Mouse (Mus musculus) cortical plate, adult 2 months (tissue): ENCODE results near the gene Clec1b. TPM values are rescaled to one million over a fixed set of nuclear protein-coding genes. Genes with fewer than 3 reads are reported as not detected.

Experiments used
- H3K27ac ChIP-seq: fragments of 200-500 bp; 2 replicates; pipeline ENCODE4 v1.5.1; 2012; ENCODE audit warnings: low read length, control low read depth, inconsistent platforms; ENCODE audit not compliant: insufficient read depth
- H3K4me1 ChIP-seq: fragments of 200-500 bp; 2 replicates; pipeline ENCODE4 v1.6.1; 2011; ENCODE audit warnings: low read length; ENCODE audit not compliant: control insufficient read depth, insufficient read depth
- H3K4me3 ChIP-seq: fragments of 200-500 bp; 2 replicates; pipeline ENCODE4 v1.5.1; 2011; ENCODE audit warnings: mild to moderate bottlenecking, low read length, control low read depth; ENCODE audit not compliant: insufficient read depth
- CTCF ChIP-seq: fragments of 200-500 bp; IDR thresholded peaks from 2 replicates; pipeline ENCODE4 v1.5.1; 2011; ENCODE audit warnings: mild to moderate bottlenecking, control low read depth, low read length; ENCODE audit not compliant: insufficient read depth; ENCODE audit errors: extremely low read depth
- POLR2A ChIP-seq: fragments of 200-500 bp; IDR thresholded peaks from 2 replicates; pipeline ENCODE4 v1.6.1; 2011; ENCODE audit warnings: mild to moderate bottlenecking, low read length, control low read depth; ENCODE audit not compliant: insufficient read depth; ENCODE audit errors: extremely low read depth
- polyA plus RNA-seq: library from polyadenylated mRNA; depleted of rRNA; stranded (reverse); fragments of >200 nt; gene quantifications from 2 replicates; pipeline ENCODE4 v1.2.3, GENCODE M21; 2012; rRNA removed

Clec1b gene
- polyA plus RNA-seq, 1 experiment, result 0.10 TPM

DNA sequence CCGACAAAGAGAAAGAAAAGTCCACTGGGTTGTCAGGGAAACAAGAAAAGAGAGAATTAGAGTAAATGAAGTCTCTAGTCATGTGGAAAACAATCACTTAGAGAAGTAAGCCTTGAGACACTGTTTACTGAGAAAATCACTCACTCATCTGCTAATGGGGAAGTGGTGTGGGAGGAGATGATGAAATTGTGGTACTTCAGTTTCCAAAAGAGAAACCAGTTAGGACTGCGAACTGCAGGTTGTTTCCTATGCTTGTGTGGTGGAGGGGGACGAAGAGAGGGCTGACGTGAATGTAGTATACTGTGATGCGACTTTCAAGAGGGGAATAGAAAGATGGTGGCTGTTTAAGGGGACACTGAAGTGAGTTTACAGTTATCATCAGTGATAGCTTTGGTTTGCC, 37.1 kb downstream of the Clec1b start:
- TF ChIP-seq POLR2A (no peak), CTCF (no peak)
- Histone ChIP-seq H3K27ac (no peak overlapping the region), H3K4me1 (no peaks in the 10 kb centered on the region), H3K4me3 (no peak overlapping the region)

DNA sequence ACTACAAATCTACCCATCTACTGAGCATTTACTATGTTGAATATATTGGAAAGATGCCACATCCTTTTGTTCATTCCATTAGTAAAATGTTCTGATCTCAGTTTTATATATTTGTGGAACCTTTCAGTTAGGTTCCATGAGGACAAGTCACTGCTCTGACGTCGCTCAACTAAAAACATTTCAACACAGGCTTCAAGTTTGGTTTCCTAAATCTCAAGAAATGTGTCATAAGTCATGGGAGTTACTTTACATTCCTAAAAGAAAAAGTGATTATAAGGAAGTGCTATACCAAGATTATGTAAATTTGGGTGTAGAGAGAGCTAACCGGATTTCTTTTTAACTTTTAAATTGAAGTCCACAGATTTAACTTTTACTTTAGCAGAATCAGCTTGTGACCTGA, 38.9 kb downstream of the Clec1b start:
- Histone ChIP-seq H3K4me1 (no peaks in the 10 kb centered on the region), H3K27ac (no peak overlapping the region), H3K4me3 (no peak overlapping the region)
- TF ChIP-seq POLR2A, result no peak
- no peak for TF ChIP-seq CTCF

DNA sequence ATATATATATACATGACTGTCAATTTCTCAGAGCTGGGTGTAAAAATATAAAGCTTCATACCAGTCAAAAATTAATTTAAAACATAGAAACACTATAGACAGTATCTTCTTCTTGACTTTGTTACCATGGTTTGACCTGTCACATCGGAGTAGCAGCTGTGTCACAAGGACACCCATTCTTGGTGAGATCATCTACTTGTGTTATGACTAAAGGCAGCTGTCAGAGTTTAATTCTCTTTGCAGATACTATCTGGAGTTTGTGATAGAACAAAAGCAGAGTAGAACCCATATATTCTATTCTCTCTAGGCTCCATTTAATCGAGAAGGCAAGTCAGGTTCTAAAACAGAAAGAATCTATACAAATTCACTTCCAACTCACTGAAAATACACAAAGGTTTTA, 40.9 kb downstream of the Clec1b start:
- no peak overlapping the region for H3K4me3 ChIP-seq
- TF ChIP-seq CTCF (no peak), POLR2A (no peak)
- no peaks in the 10 kb centered on the region for H3K4me1 ChIP-seq
- H3K27ac ChIP-seq, result no peak overlapping the region

DNA sequence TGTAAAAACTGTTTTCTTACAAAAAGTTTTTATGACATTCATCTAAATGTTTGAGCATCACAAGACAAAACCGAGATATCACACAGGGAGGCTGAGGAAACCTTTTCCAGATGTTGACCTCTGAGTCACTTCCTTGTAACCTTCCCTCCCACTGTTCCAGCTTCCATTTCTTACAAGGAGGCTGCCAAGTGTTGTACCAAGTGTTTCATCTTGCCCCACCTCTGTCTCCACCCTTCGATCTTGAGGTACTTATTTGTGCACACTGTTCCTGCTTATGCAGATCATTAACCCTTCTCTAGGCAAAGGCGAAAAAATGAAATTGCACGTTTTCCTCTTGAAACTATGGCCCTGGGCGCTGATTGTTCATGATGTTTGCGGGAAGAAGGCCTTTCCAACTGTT, 52.6 kb downstream of the Clec1b start:
- TF ChIP-seq CTCF (no peak), POLR2A (no peak)
- no peak overlapping the region for H3K27ac ChIP-seq
- H3K4me3 ChIP-seq, result no peak overlapping the region
- H3K4me1 ChIP-seq, result no peaks in the 10 kb centered on the region

- TF ChIP-seq POLR2A (no peak), CTCF (no peak)
- H3K4me1 ChIP-seq, result no peaks in the 10 kb centered on the region
- H3K4me3 ChIP-seq, result no peak within 1 kb of the TSS
- H3K27ac ChIP-seq, result no peak within 1 kb of the TSS
These were observed 54.4 kb downstream of the Clec1b start, which contains the start of gene Clec1a for GRCm38 (mm10) chr6:129451411-129452039. Clec1a (minus strand) TSS chr6:129452000.

Other genes starting within 250 kb of the Clec1b start
- 15.6 and 16.0 TPM in 2 replicates for gene Clec2d, start 216.7 kb upstream of the Clec1b start, polyA plus RNA-seq
- not detected in 2 replicates for gene Cd69, start 121.9 kb upstream of the Clec1b start, polyA plus RNA-seq
- gene 4922502D21Rik, start 65.5 kb upstream of the Clec1b start, polyA plus RNA-seq, result not detected in 2 replicates
- gene Clec12a, start 54.6 kb upstream of the Clec1b start, polyA plus RNA-seq, result 0.23 and 0.63 TPM in 2 replicates
- gene Clec12b, start 11.4 kb upstream of the Clec1b start, polyA plus RNA-seq, result 0.06 and 0.19 TPM in 2 replicates
- not detected in 2 replicates for gene Clec9a, start 11.6 kb downstream of the Clec1b start, polyA plus RNA-seq
- 0.47 and 0.73 TPM in 2 replicates for gene Clec1a, start 54.7 kb downstream of the Clec1b start, polyA plus RNA-seq
- gene Olr1, start 109.9 kb downstream of the Clec1b start, polyA plus RNA-seq, result not detected in 2 replicates
- not detected in 2 replicates for gene Tmem52b, start 115.3 kb downstream of the Clec1b start, polyA plus RNA-seq
- gene Gabarapl1, start 135.9 kb downstream of the Clec1b start, polyA plus RNA-seq, result 580 and 605 TPM in 2 replicates
- 0.08 and 0.13 TPM in 2 replicates for gene Klre1, start 180.6 kb downstream of the Clec1b start, polyA plus RNA-seq
- 0.30 TPM in 1 of 2 replicates, not detected in the other for gene Klrd1, start 194.5 kb downstream of the Clec1b start, polyA plus RNA-seq
- 0.04 and 0.08 TPM in 2 replicates for gene Klrk1, start 226.6 kb downstream of the Clec1b start, polyA plus RNA-seq
- not detected in 2 replicates for gene Klrc3, start 246.0 kb downstream of the Clec1b start, polyA plus RNA-seq